Mouse (Mus musculus) E14TG2a.4 (cell line): Measurements from ENCODE around the gene Rnf227.

Source experiments
- H3K27me3 ChIP-seq: 2 replicates; pipeline ENCODE4 v1.6.1; 2014; ENCODE audit warnings: low read length, control low read depth; ENCODE audit not compliant: insufficient read depth
- H3K36me3 ChIP-seq: 2 replicates; pipeline ENCODE4 v1.6.1; 2014; ENCODE audit warnings: low read length, control low read depth; ENCODE audit not compliant: insufficient read depth
- H3K4me1 ChIP-seq: replicated peaks from 2 replicates; pipeline ENCODE4 v1.6.1; 2014; ENCODE audit warnings: low read depth, low read length, control low read depth
- H3K4me3 ChIP-seq: replicated peaks from 2 replicates; pipeline ENCODE4 v1.5.1; 2014; ENCODE audit warnings: mild to moderate bottlenecking, low read length
- H3K9me3 ChIP-seq: 2 replicates; pipeline ENCODE4 v1.6.1; 2014; ENCODE audit warnings: low read length, control low read depth
- CTCF ChIP-seq: conservative IDR thresholded peaks from 2 replicates; pipeline ENCODE4 v1.5.1; 2014; ENCODE audit warnings: low read length
- NANOG ChIP-seq: IDR thresholded peaks from 2 replicates; pipeline ENCODE4 v1.6.1; 2014; ENCODE audit warnings: borderline replicate concordance, low read length, mixed read lengths
- POU5F1 ChIP-seq: IDR thresholded peaks from 2 replicates; pipeline ENCODE4 v1.6.1; 2014; ENCODE audit warnings: low read length, borderline replicate concordance

The Rnf227 gene

DNA sequence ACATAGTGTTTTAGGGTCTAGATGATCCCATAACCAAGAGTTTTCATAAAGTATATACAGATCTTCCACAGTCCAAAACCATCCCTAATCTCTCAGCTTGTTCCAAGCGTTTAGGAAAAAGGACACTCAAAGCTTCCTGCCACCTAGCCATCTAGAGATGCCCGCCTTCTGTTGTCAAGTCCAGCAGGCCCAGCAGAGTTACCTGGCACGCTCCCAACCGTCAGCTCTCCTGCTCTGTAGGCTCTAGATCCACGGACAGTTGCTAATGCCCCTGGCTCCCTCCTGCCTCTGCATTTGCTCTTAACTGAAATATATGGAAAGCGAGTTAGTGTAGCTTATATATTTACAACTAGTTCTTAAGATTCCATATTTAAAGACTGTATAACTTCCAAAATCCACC lies 41.1 kb downstream of the Rnf227 start:
- no peaks in the 10 kb centered on the region for H3K9me3 ChIP-seq

DNA sequence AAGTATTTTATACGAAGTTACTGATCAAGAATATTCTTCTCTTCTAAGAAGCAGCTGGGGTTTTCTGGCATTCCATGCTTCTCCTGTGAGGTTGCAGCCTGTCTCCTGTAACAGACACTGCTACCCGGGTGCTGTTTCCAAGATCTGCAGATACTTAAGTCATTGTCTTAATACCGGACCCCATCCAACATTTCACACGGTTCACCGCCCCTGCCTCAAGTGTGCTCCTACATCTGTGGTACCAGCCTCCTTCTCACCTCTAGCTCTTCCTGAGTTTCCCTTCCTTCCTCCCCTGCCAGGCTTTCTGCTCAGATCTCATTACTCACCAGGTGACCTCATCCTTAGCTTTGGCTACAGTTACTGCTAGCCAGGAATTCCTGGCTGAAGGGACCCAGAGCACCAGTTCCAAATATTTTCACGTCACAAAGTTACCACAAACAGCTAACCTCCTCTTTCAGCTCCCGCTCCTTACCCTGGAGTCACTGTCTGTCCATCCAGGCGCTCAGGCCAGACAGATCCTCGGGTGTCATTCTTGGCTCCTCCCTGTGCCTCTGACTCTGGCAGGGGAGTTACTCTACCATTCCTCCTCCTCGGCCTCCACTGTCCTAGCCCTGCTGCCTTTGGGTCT lies 42.3 kb downstream of the Rnf227 start:
- Histone ChIP-seq H3K36me3 (peaks cover 3% of the 10 kb centered on the region; the same call in 1 of the 2 replicates), H3K4me3 (no peak overlapping the region), H3K27me3 (no peaks in the 10 kb centered on the region), H3K4me1 (peaks cover 7% of the 10 kb centered on the region), H3K9me3 (no peaks in the 10 kb centered on the region)
- TF ChIP-seq CTCF (no peak), POU5F1 (no peak), NANOG (no peak)

More for the DNA sequence above, 41.1 kb downstream of the Rnf227 start:
- TF ChIP-seq POU5F1 = no peak
- TF ChIP-seq CTCF = no peak
- no peak for TF ChIP-seq NANOG
- Histone ChIP-seq H3K4me1 (peaks cover 7% of the 10 kb centered on the region), H3K27me3 (no peaks in the 10 kb centered on the region), H3K4me3 (no peak overlapping the region), H3K36me3 (peaks cover 3% of the 10 kb centered on the region; the same call in 1 of the 2 replicates)

DNA sequence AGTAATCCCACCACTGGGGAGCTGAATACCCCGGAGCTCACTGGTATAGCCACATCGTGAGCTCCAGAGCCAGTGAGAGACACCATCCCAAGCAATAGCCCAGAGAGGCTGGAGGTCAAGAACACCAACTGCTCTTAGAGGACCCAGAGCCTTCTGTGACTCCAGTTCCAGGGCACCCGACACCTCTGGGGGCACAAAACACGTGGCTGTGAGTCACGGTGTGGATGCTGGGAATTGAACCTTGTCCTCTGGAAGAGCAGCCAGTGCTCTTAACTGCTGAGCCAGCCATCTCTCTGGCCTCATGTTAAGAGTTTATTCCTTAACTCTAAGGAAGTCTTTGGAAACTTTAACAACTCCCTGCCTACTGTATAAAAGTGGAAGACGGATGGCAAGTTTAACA lies 44.7 kb downstream of the Rnf227 start:
- Histone ChIP-seq H3K4me3 (no peak overlapping the region), H3K9me3 (no peaks in the 10 kb centered on the region), H3K27me3 (no peaks in the 10 kb centered on the region), H3K4me1 (peaks cover 14% of the 10 kb centered on the region), H3K36me3 (peaks cover 12% of the 10 kb centered on the region)
- TF ChIP-seq POU5F1 (no peak), NANOG (no peak), CTCF (no peak)

GRCm38 (mm10) chr11:69386758-69387157 lies 46.5 kb downstream of the Rnf227 start:
- peaks cover 24% of the 10 kb centered on the region for H3K4me1 ChIP-seq
- H3K9me3 ChIP-seq = no peaks in the 10 kb centered on the region
- H3K4me3 ChIP-seq = no peak overlapping the region
- no peaks in the 10 kb centered on the region for H3K27me3 ChIP-seq
- H3K36me3 ChIP-seq = peaks cover 17% of the 10 kb centered on the region
- TF ChIP-seq CTCF = no peak
- TF ChIP-seq NANOG = no peak
- no peak for TF ChIP-seq POU5F1

- H3K9me3 ChIP-seq = no peaks in the 10 kb centered on the region
- peaks cover 26% of the 10 kb centered on the region for H3K36me3 ChIP-seq
- H3K4me3 ChIP-seq = no peak overlapping the region
- H3K27me3 ChIP-seq = no peaks in the 10 kb centered on the region
- no peak for TF ChIP-seq CTCF
- TF ChIP-seq POU5F1 = no peak
- no peak for TF ChIP-seq NANOG
- peaks cover 25% of the 10 kb centered on the region for H3K4me1 ChIP-seq
Measured at GRCm38 (mm10) chr11:69388680-69389079, 48.4 kb downstream of the Rnf227 start.

DNA sequence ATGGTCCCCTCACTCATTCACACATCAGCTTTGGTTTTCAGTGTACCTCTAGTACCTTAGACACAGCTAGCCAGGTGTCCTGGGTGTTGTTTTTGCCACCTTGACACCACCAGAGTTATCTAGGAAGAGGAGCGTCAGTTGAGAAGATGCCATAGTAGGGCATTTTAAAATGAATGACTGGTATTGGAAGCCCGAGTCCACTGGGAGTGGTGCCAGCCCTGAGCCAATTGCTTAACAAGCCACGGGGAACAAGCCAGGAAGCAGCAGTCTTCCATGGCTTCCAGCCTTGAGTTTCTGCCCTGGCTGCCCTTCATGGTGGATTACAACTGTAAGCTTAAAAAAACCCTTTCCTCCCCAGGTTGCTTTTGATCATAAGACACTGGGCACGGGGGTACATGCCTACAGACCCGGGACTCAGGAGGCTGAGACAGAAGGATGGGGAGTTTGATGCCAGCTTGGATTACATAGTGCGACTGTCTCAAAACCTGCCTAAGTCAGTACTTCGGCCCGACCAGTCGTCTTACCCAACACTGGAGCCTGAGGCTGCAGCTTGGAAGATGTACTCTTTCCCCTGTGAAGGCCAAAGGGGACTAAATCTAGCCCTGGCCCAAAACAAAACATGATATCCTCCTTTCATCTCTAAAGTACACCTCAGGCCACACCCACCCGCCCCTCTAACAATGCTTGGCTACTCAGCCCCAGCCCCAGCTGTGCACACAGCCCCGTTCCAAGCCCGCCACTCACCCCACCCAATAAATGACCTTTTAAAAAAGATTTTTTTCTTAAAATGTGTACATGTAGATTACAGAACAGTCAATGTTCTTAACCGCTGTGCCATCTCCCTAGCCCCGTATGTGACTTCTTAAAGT lies 49.5 kb downstream of the Rnf227 start:
- no peaks in the 10 kb centered on the region for H3K27me3 ChIP-seq
- TF ChIP-seq POU5F1 (no peak), NANOG (no peak), CTCF (no peak)
- H3K36me3 ChIP-seq = peaks cover 24% of the 10 kb centered on the region
- peaks cover 34% of the 10 kb centered on the region for H3K4me1 ChIP-seq
- no peak overlapping the region for H3K4me3 ChIP-seq
- H3K9me3 ChIP-seq = no peaks in the 10 kb centered on the region

DNA sequence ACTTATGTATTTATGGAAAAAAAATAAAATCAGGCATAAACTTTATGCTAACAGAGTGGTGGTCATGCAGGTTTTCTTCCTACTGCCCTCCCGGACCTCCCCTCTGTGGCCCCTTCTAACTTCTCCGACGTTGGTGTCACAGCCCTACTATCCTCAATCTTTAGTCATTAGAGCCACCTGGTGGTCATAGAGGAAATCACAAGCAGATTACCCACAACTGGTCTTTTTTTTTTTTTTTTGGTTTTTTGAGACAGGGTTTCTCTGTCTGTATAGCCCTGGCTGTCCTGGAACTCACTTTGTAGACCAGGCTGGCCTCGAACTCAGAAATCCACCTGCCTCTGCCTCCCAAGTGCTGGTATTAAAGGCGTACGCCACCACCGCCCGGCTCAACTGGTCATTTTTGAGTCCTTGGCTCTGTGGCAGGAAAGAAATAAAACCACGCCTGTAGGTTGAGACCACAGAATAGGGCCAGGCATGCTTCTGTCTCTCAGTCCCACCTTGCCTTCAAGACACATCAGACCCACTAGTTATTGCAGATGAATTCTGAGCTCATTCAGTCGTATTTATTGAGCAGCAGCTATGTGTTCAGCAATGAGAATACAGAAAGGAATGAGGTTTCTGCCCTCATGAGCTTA lies 50.3 kb downstream of the Rnf227 start:
- H3K4me1 ChIP-seq = peaks cover 34% of the 10 kb centered on the region
- TF ChIP-seq NANOG = no peak
- TF ChIP-seq POU5F1 = no peak
- peak; percentile 48 for TF ChIP-seq CTCF
- H3K4me3 ChIP-seq = no peak overlapping the region
- H3K27me3 ChIP-seq = no peaks in the 10 kb centered on the region
- peaks cover 24% of the 10 kb centered on the region for H3K36me3 ChIP-seq
- H3K9me3 ChIP-seq = no peaks in the 10 kb centered on the region
